Mouse (Mus musculus) embryonic facial prominence, embryonic 15.5 days (tissue): Measurements from ENCODE around the gene Lpp. TPM values are rescaled to one million over a fixed set of nuclear protein-coding genes. Genes with fewer than 3 reads are reported as not detected.

Experiments
- ATAC-seq: fragments of 200-750 bp; cut with Nextera tagmentation; 2 replicates; pipeline ENCODE4 v1.8.0; 2017; ENCODE audit warnings: low read depth, moderate TSS enrichment; ENCODE audit not compliant: insufficient number of reproducible peaks, low FRiP score, low TSS enrichment
- H3K27ac ChIP-seq: fragments of 300-500 bp; sonication (generic); replicated peaks from 2 replicates; pipeline ENCODE4 v1.5.1; 2015; ENCODE audit warnings: mild to moderate bottlenecking, inconsistent platforms
- H3K27me3 ChIP-seq: fragments of 300-500 bp; sonication (generic); 2 replicates; pipeline ENCODE4 v1.6.1; 2015; ENCODE audit warnings: inconsistent platforms
- H3K36me3 ChIP-seq: fragments of 300-500 bp; sonication (generic); 2 replicates; pipeline ENCODE4 v1.6.1; 2015; ENCODE audit warnings: mild to moderate bottlenecking, inconsistent platforms
- H3K4me1 ChIP-seq: fragments of 300-500 bp; sonication (generic); 2 replicates; pipeline ENCODE4 v1.6.1; 2015; ENCODE audit warnings: inconsistent platforms
- H3K4me2 ChIP-seq: fragments of 300-500 bp; sonication (generic); replicated peaks from 2 replicates; pipeline ENCODE4 v1.6.1; 2015; ENCODE audit warnings: mild to moderate bottlenecking, inconsistent platforms
- H3K4me3 ChIP-seq: fragments of 300-500 bp; sonication (generic); replicated peaks from 2 replicates; pipeline ENCODE4 v1.5.1; 2015; ENCODE audit warnings: mild to moderate bottlenecking, inconsistent platforms
- H3K9ac ChIP-seq: fragments of 300-500 bp; sonication (generic); 2 replicates; pipeline ENCODE4 v1.6.1; 2015; ENCODE audit warnings: inconsistent platforms
- H3K9me3 ChIP-seq: fragments of 300-500 bp; sonication (generic); replicated peaks from 2 replicates; pipeline ENCODE4 v1.6.1; 2016; ENCODE audit warnings: inconsistent platforms
- WGBS: fragments of 180-500 bp; shearing (Covaris S2); methylation state at CpG from one replicate; pipeline ENCODE4 v1.1.7; 2015; 5-methylcytosine and 5-hydroxymethylcytosine counted together
- polyA plus RNA-seq: library from polyadenylated mRNA; unstranded; fragments of >200 nt; fragmentation: Nextera tagmentation; extraction: Ambion mirVana; gene quantifications from 2 replicates; pipeline ENCODE4 v1.2.1, GENCODE M21; 2015

Lpp gene
- polyA plus RNA-seq, 1 experiment from 2014 or later, result 52.8 TPM

GRCm38 (mm10) chr16:24653041-24653440 is 259.7 kb downstream of the Lpp start:
- H3K4me3 ChIP-seq, result no peak overlapping the region
- H3K4me1 ChIP-seq, result no peaks in the 10 kb centered on the region
- ATAC-seq, result no peak
- H3K4me2 ChIP-seq, result no peak overlapping the region
- 72% methylated on average over 5 of the region's 5 CpGs for WGBS
- H3K9me3 ChIP-seq, result no peaks in the 10 kb centered on the region
- no peaks in the 10 kb centered on the region for H3K27me3 ChIP-seq
- H3K27ac ChIP-seq, result no peak overlapping the region
- H3K9ac ChIP-seq, result no peak overlapping the region
- H3K36me3 ChIP-seq, result no peaks in the 10 kb centered on the region

- Histone ChIP-seq H3K36me3 (no peaks in the 10 kb centered on the region), H3K27me3 (no peaks in the 10 kb centered on the region), H3K4me3 (no peak overlapping the region), H3K9ac (no peak overlapping the region), H3K4me2 (no peak overlapping the region), H3K9me3 (no peaks in the 10 kb centered on the region), H3K27ac (no peak overlapping the region), H3K4me1 (no peaks in the 10 kb centered on the region)
- 45% methylated on average over 3 of the region's 3 CpGs for WGBS
- no peak for ATAC-seq
Observed at GRCm38 (mm10) chr16:24655116-24655515, 261.8 kb downstream of the Lpp start.

GRCm38 (mm10) chr16:24656026-24656425 is 262.7 kb downstream of the Lpp start:
- H3K4me2 ChIP-seq, result no peak overlapping the region
- no peaks in the 10 kb centered on the region for H3K9me3 ChIP-seq
- WGBS, result 90% methylated on average over 8 of the region's 8 CpGs
- no peaks in the 10 kb centered on the region for H3K36me3 ChIP-seq
- H3K27ac ChIP-seq, result no peak overlapping the region
- H3K4me3 ChIP-seq, result no peak overlapping the region
- no peaks in the 10 kb centered on the region for H3K4me1 ChIP-seq
- H3K9ac ChIP-seq, result no peak overlapping the region
- ATAC-seq, result no peak
- H3K27me3 ChIP-seq, result no peaks in the 10 kb centered on the region

DNA sequence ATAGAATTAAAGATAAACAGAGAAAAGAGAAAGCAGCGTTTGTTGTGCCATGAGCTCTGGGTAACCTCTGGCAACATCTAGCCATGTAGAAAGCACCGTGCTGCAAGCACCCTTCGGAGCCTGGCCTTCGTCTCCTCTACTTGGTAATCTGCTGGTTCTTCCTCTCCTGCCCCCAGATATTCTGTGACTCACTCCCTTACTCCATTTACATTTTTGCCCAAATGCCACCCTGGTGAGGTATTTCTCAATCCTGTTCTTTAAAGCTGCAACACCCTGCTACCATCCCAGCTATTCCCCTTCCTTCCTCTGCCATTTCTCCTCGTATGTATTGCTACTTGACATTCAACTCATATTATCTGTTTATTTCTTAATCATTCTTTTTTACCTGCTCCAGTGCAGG is 263.4 kb downstream of the Lpp start:
- H3K9ac ChIP-seq, result no peak overlapping the region
- no peaks in the 10 kb centered on the region for H3K27me3 ChIP-seq
- H3K36me3 ChIP-seq, result no peaks in the 10 kb centered on the region
- no peak for ATAC-seq
- no peak overlapping the region for H3K4me2 ChIP-seq
- 81% methylated on average over 5 of the region's 5 CpGs for WGBS
- no peak overlapping the region for H3K4me3 ChIP-seq
- H3K27ac ChIP-seq, result no peak overlapping the region
- H3K4me1 ChIP-seq, result no peaks in the 10 kb centered on the region
- no peaks in the 10 kb centered on the region for H3K9me3 ChIP-seq

GRCm38 (mm10) chr16:24659049-24659448 is 265.7 kb downstream of the Lpp start:
- Histone ChIP-seq H3K27me3 (no peaks in the 10 kb centered on the region), H3K27ac (no peak overlapping the region), H3K4me3 (no peak overlapping the region), H3K36me3 (no peaks in the 10 kb centered on the region), H3K9me3 (no peaks in the 10 kb centered on the region), H3K9ac (no peak overlapping the region), H3K4me2 (no peak overlapping the region), H3K4me1 (no peaks in the 10 kb centered on the region)
- ATAC-seq, result no peak
- 91% methylated on average over 2 of the region's 2 CpGs for WGBS

- Histone ChIP-seq H3K27me3 (no peaks in the 10 kb centered on the region), H3K4me3 (no peak overlapping the region), H3K36me3 (no peaks in the 10 kb centered on the region), H3K9me3 (no peaks in the 10 kb centered on the region), H3K4me2 (no peak overlapping the region), H3K9ac (no peak overlapping the region), H3K4me1 (no peaks in the 10 kb centered on the region), H3K27ac (no peak overlapping the region)
- no peak for ATAC-seq
Observed at GRCm38 (mm10) chr16:24664131-24664530, 270.8 kb downstream of the Lpp start.

DNA sequence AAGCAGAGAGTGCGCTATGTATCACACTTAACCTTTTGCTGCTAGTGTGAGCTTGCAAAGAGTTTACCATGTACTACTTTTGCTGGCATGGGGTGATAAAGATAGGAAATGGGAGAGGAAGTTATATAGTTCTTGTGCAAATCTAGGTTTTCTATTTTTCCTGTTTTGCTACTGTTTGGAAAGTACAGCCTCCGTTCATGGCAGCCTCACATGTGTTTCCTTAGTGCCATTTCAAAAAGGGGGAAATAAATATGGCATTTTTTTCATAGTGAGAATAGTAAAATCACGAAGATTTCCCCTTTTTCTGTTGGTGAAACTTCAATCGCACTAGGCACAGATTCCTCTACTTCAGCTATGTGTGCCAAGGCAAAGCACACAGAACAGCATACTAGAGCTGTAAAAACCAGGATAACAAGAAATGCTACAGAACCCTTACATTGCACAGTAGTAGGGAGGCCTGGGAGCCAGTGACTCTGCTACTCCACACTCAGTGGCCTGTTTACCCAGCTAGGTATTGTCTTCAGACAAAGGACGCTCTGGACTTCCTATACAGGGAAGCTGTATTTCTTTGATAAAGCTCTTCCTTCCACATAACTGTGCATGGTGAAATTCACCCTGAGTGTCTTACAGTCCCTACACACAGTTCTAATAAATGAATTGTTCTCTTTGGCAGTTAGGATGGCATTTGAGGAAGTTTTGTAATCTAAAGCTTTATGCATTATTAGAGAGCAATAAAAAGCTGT is 276.6 kb downstream of the Lpp start:
- WGBS, result 87% methylated on average over 5 of the region's 5 CpGs
- no peaks in the 10 kb centered on the region for H3K27me3 ChIP-seq
- H3K4me3 ChIP-seq, result no peak overlapping the region
- no peak overlapping the region for H3K9ac ChIP-seq
- no peak overlapping the region for H3K4me2 ChIP-seq
- ATAC-seq, result no peak
- H3K36me3 ChIP-seq, result no peaks in the 10 kb centered on the region
- H3K9me3 ChIP-seq, result no peaks in the 10 kb centered on the region
- no peaks in the 10 kb centered on the region for H3K4me1 ChIP-seq
- no peak overlapping the region for H3K27ac ChIP-seq

DNA sequence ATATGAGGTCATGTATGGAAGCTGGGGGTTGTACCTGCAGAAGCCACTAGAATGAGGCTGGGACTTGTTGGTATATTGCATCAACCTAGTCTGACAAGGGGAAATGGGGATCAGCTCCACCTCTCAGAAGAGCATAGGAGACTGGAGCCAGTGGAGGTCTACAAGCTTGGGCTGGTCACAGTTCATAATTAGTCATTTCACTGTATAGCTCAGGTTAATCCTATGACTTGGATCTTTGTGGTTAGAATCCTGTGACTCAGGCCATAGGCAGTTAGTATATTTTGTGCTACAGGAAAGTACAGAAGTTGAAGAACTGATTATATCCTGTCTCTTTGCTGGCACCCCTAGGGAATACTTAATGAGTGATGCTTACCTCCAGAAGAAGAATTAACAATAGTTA is 285.6 kb downstream of the Lpp start:
- H3K9ac ChIP-seq, result no peak overlapping the region

GRCm38 (mm10) chr16:24695062-24695461 is 301.8 kb downstream of the Lpp start:
- Histone ChIP-seq H3K36me3 (no peaks in the 10 kb centered on the region), H3K9me3 (no peaks in the 10 kb centered on the region), H3K27me3 (no peaks in the 10 kb centered on the region), H3K9ac (no peak overlapping the region), H3K4me2 (no peak overlapping the region), H3K4me1 (no peaks in the 10 kb centered on the region), H3K4me3 (no peak overlapping the region), H3K27ac (no peak overlapping the region)
- WGBS, result 76% methylated on average over 4 of the region's 4 CpGs
- no peak for ATAC-seq

More for the DNA sequence above, 285.6 kb downstream of the Lpp start:
- H3K36me3 ChIP-seq, result peaks cover 12% of the 10 kb centered on the region
- no peaks in the 10 kb centered on the region for H3K27me3 ChIP-seq
- no peak overlapping the region for H3K4me2 ChIP-seq
- H3K27ac ChIP-seq, result no peak overlapping the region
- no peaks in the 10 kb centered on the region for H3K9me3 ChIP-seq
- no peaks in the 10 kb centered on the region for H3K4me1 ChIP-seq
- H3K4me3 ChIP-seq, result no peak overlapping the region
- no peak for ATAC-seq

- no peaks in the 10 kb centered on the region for H3K27me3 ChIP-seq
- no peak overlapping the region for H3K27ac ChIP-seq
- 89% methylated on average over 3 of the region's 3 CpGs for WGBS
- H3K9me3 ChIP-seq, result no peaks in the 10 kb centered on the region
- no peaks in the 10 kb centered on the region for H3K4me1 ChIP-seq
- no peak for ATAC-seq
- no peak overlapping the region for H3K4me2 ChIP-seq
- no peak overlapping the region for H3K9ac ChIP-seq
- H3K36me3 ChIP-seq, result no peaks in the 10 kb centered on the region
- H3K4me3 ChIP-seq, result no peak overlapping the region
Observed at GRCm38 (mm10) chr16:24704215-24704614, 310.9 kb downstream of the Lpp start.

GRCm38 (mm10) chr16:24723641-24724040 is 330.3 kb downstream of the Lpp start:
- H3K36me3 ChIP-seq, result no peaks in the 10 kb centered on the region
- 70% methylated on average over 4 of the region's 4 CpGs for WGBS
- no peaks in the 10 kb centered on the region for H3K9me3 ChIP-seq
- no peak overlapping the region for H3K4me2 ChIP-seq
- H3K4me3 ChIP-seq, result no peak overlapping the region
- no peak overlapping the region for H3K27ac ChIP-seq
- no peaks in the 10 kb centered on the region for H3K27me3 ChIP-seq
- ATAC-seq, result no peak
- H3K9ac ChIP-seq, result no peak overlapping the region
- H3K4me1 ChIP-seq, result no peaks in the 10 kb centered on the region

DNA sequence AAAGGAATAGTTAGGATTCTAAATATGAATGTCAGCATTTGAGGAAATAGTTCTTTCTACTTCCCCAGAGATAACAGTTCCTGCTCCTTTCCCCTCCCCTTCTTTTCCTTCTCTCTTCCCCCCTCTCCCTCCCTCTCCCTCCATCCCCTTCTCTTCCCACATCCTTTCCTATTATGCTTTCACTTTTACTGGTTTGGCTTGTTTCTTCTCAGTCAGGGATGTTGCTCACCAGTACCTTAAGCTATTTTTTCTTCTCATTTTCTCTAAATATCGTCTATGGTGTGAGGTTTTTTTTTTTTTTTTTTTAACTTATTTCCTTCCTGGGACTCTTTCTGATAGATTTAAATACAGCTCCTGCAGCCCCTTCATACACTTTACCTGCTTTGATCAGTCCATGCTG is 339.4 kb downstream of the Lpp start:
- H3K27ac ChIP-seq, result no peak overlapping the region
- peaks cover 7% of the 10 kb centered on the region for H3K4me1 ChIP-seq
- no peaks in the 10 kb centered on the region for H3K27me3 ChIP-seq
- no peaks in the 10 kb centered on the region for H3K9me3 ChIP-seq
- no peaks in the 10 kb centered on the region for H3K36me3 ChIP-seq
- no peak overlapping the region for H3K4me3 ChIP-seq
- no peak for ATAC-seq
- H3K4me2 ChIP-seq, result no peak overlapping the region
- H3K9ac ChIP-seq, result no peak overlapping the region
- WGBS, result 50% methylated on average over 1 of the region's 1 CpGs
